Mouse (Mus musculus) layer of hippocampus, adult 8-10 months (tissue): ENCODE measurements at regions not wholly inside any gene's neighbourhood (a gene's known extent, or its start where the extent isn't known, plus 50 kb on each side); places are given as distances from the start of the nearest gene placed in this dataset.

ENCODE experiments used
- DNase-seq, 2 experiments: peaks; one replicate each; pipeline ENCODE4 v3.0.0; 2022; ENCODE audit warnings: low spot score in 2 of 2

DNA sequence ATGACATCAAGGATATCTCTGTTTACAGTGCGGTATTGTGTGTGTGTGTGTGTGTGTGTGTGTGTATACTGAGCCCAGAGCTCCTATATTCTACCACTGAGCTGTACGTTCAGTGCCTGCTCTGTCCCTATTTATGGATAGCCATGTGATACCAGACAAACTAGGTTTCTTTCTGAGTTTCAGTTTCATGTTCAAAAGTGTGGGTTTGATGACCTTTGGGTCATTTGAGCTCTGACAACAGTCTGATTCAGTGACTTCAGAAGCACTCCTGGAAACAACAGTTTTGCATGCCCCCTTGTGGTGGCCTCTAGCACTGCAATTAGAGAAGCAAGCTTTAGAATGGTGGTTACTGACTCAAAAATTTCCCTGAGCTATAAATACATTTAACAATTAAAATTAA lies 50.9 kb upstream of the Tent2 start:
- peak; percentile 39 to 76 for DNase-seq

DNA sequence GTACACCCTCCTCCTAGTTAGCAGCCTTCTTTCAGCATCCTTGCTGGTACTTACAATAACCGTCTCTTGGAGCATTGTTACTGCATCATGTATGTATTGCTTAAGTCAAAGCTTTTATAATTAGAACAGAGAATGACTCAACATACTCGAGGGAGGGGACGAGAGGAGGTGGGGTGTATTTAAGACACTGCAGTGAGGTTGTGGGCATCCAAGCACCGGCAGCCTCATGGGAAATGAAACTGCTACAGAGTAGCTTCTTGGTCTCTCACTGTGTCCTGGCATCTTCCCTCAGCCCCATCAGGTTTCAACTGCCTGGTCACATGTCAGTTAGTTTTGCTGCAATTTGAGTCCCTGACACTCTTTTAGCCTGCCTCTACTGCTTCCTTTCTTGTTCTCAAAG lies 50.7 kb upstream of the Homer1 start:
- DNase-seq, result no peak
